Mouse (Mus musculus) embryonic facial prominence, embryonic 12.5 days (tissue): ENCODE measurements around the gene Ppard. TPM values are rescaled to one million over a fixed set of nuclear protein-coding genes. Genes with fewer than 3 reads are reported as not detected.

Source experiments
- ATAC-seq: fragments of 200-750 bp; cut with Nextera tagmentation; 2 replicates; pipeline ENCODE4 v1.8.0; 2017; ENCODE audit not compliant: insufficient number of reproducible peaks, insufficient read depth, low FRiP score, low TSS enrichment
- H3K27ac ChIP-seq: fragments of 300-500 bp; sonication (generic); 2 replicates; pipeline ENCODE4 v1.5.1; 2016; ENCODE audit warnings: mild to moderate bottlenecking
- H3K27me3 ChIP-seq: fragments of 300-500 bp; sonication (generic); 2 replicates; pipeline ENCODE4 v1.6.1; 2016; ENCODE audit warnings: mild to moderate bottlenecking, moderate library complexity
- H3K36me3 ChIP-seq: fragments of 300-500 bp; sonication (generic); 2 replicates; pipeline ENCODE4 v1.6.1; 2016; ENCODE audit warnings: mild to moderate bottlenecking
- H3K4me1 ChIP-seq: fragments of 300-500 bp; sonication (generic); 2 replicates; pipeline ENCODE4 v1.6.1; 2016
- H3K4me2 ChIP-seq: fragments of 300-500 bp; sonication (generic); replicated peaks from 2 replicates; pipeline ENCODE4 v1.6.1; 2016; ENCODE audit warnings: mild to moderate bottlenecking, moderate library complexity
- H3K4me3 ChIP-seq: fragments of 300-500 bp; sonication (generic); 2 replicates; pipeline ENCODE4 v1.5.1; 2016; ENCODE audit warnings: mild to moderate bottlenecking
- H3K9ac ChIP-seq: fragments of 300-500 bp; sonication (generic); 2 replicates; pipeline ENCODE4 v1.6.1; 2016; ENCODE audit warnings: mild to moderate bottlenecking, moderate library complexity
- H3K9me3 ChIP-seq: fragments of 300-500 bp; sonication (generic); 2 replicates; pipeline ENCODE4 v1.6.1; 2016; ENCODE audit warnings: mild to moderate bottlenecking, moderate library complexity
- WGBS: fragments of 180-500 bp; shearing (Covaris S2); methylation state at CpG from one replicate; pipeline ENCODE4 v1.1.7; 2016; 5-methylcytosine and 5-hydroxymethylcytosine counted together
- polyA plus RNA-seq: library from polyadenylated mRNA; unstranded; fragments of >200 nt; fragmentation: Nextera tagmentation; extraction: Ambion mirVana; gene quantifications from 2 replicates; pipeline ENCODE4 v1.2.1, GENCODE M21; 2016

The Ppard gene
- polyA plus RNA-seq, 1 experiment from 2014 or later = 2.5 TPM

GRCm38 (mm10) chr17:28226014-28226413 lies 6.5 kb upstream of the Ppard start:
- peak overlapping the region; percentile 63 for H3K4me2 ChIP-seq
- H3K4me3 ChIP-seq = peak overlapping the region; percentile 29
- peak; percentile 13; the same call in 1 of the 2 replicates for ATAC-seq
- H3K4me1 ChIP-seq = peaks cover 20% of the 10 kb centered on the region
- no peaks in the 10 kb centered on the region for H3K27me3 ChIP-seq
- WGBS = under 1% methylated on average over 21 of the region's 21 CpGs
- no peak overlapping the region; the same call in 1 of the 2 replicates for H3K9ac ChIP-seq
- H3K9me3 ChIP-seq = no peaks in the 10 kb centered on the region
- 0 out of 2 replicates have a peak overlapping the region, but pooled peaks have one; percentile 32 for H3K27ac ChIP-seq
- H3K36me3 ChIP-seq = no peaks in the 10 kb centered on the region

- no peak for ATAC-seq
- 80% methylated on average over 6 of the region's 6 CpGs for WGBS
- Histone ChIP-seq H3K9me3 (no peaks in the 10 kb centered on the region), H3K27ac (no peak overlapping the region), H3K4me1 (peaks cover 18% of the 10 kb centered on the region), H3K36me3 (no peaks in the 10 kb centered on the region), H3K4me2 (no peak overlapping the region), H3K27me3 (no peaks in the 10 kb centered on the region), H3K9ac (no peak overlapping the region), H3K4me3 (no peak overlapping the region)
Measured at GRCm38 (mm10) chr17:28230486-28230885, 2.0 kb upstream of the Ppard start.

- Histone ChIP-seq H3K4me3 (no peak overlapping the region), H3K9ac (no peak overlapping the region), H3K27me3 (no peaks in the 10 kb centered on the region), H3K27ac (no peak overlapping the region), H3K9me3 (no peaks in the 10 kb centered on the region), H3K4me2 (no peak overlapping the region), H3K4me1 (peaks cover 11% of the 10 kb centered on the region; the same call in 1 of the 2 replicates), H3K36me3 (no peaks in the 10 kb centered on the region)
- WGBS = 78% methylated on average over 18 of the region's 18 CpGs
- ATAC-seq = no peak
Measured at GRCm38 (mm10) chr17:28231026-28231736, 1.3 kb upstream of the Ppard start.

GRCm38 (mm10) chr17:28233091-28233731 lies 711 bp downstream of the Ppard start:
- 6% methylated on average over 17 of the region's 17 CpGs for WGBS
- Histone ChIP-seq H3K9ac (peak overlapping the region; percentile 88), H3K4me2 (peak overlapping the region; percentile 63), H3K4me3 (peak overlapping the region; percentile 77), H3K4me1 (peaks cover 10% of the 10 kb centered on the region; the same call in 1 of the 2 replicates), H3K36me3 (peaks cover 5% of the 10 kb centered on the region; the same call in 1 of the 2 replicates), H3K27me3 (no peaks in the 10 kb centered on the region), H3K27ac (peak overlapping the region; percentile 88), H3K9me3 (no peaks in the 10 kb centered on the region)
- no peak for ATAC-seq

- Histone ChIP-seq H3K4me1 (peaks cover 10% of the 10 kb centered on the region; the same call in 1 of the 2 replicates), H3K4me3 (no peak overlapping the region), H3K27me3 (no peaks in the 10 kb centered on the region), H3K27ac (no peak overlapping the region), H3K9me3 (no peaks in the 10 kb centered on the region), H3K36me3 (peaks cover 13% of the 10 kb centered on the region; the same call in 1 of the 2 replicates), H3K9ac (no peak overlapping the region), H3K4me2 (peak overlapping the region; percentile 63; the same call in 1 of the 2 replicates)
- 77% methylated on average over 5 of the region's 5 CpGs for WGBS
- ATAC-seq = no peak
Measured at GRCm38 (mm10) chr17:28234641-28235040, 2.1 kb downstream of the Ppard start.

- Histone ChIP-seq H3K27me3 (no peaks in the 10 kb centered on the region), H3K36me3 (peaks cover 24% of the 10 kb centered on the region), H3K4me2 (no peak overlapping the region), H3K27ac (no peak overlapping the region), H3K9me3 (no peaks in the 10 kb centered on the region), H3K4me1 (peaks cover 10% of the 10 kb centered on the region; the same call in 1 of the 2 replicates), H3K9ac (no peak overlapping the region), H3K4me3 (no peak overlapping the region)
- WGBS = 82% methylated on average over 7 of the region's 7 CpGs
- no peak for ATAC-seq
Measured at GRCm38 (mm10) chr17:28235982-28236635, 3.6 kb downstream of the Ppard start.

DNA sequence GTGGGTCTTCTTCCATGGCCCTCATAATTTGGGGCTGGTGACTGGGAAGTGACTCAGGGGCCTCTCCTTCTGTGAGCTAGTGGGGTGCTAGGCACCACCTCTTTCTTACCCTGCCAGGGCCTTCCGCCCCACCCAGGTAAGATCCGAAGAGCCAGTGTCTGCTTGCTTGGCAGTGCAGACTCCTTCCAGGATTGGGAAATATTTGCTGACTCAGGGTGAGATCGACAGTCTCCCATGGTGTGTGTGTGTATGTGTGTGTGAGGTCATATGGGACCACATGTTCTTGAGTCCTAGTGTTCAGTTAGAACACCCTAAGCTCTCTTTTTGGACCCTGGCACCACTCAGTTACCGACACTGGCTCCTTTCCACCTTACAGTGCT lies 4.1 kb downstream of the Ppard start:
- no peak for ATAC-seq
- 90% methylated on average over 4 of the region's 4 CpGs for WGBS
- H3K36me3 ChIP-seq = peaks cover 29% of the 10 kb centered on the region
- no peaks in the 10 kb centered on the region for H3K27me3 ChIP-seq
- H3K4me2 ChIP-seq = no peak overlapping the region
- peaks cover 10% of the 10 kb centered on the region; the same call in 1 of the 2 replicates for H3K4me1 ChIP-seq
- no peaks in the 10 kb centered on the region for H3K9me3 ChIP-seq
- no peak overlapping the region for H3K9ac ChIP-seq
- H3K27ac ChIP-seq = no peak overlapping the region
- no peak overlapping the region for H3K4me3 ChIP-seq

DNA sequence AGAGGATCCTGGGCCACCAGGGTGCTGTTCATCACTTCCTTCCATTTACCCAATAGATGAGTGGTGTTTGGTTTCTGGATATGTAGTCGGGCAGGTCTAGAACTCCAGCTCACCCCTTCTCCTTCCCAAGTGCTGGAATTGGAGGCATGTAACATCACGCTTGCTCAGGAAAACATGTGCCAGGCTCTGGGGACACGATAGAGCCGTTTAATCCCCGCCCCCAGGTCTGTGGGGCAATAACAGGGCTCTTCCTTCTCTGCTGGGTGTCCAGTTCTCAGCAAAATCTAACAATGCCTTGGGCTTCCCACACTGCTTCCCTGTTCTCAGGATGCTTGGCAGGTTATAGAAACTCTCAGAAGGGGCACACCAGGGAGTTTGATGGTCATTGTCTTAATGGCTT lies 4.9 kb downstream of the Ppard start:
- H3K27me3 ChIP-seq = no peaks in the 10 kb centered on the region

GRCm38 (mm10) chr17:28237874-28238273 lies 5.4 kb downstream of the Ppard start:
- Histone ChIP-seq H3K27ac (no peak overlapping the region), H3K27me3 (no peaks in the 10 kb centered on the region), H3K4me2 (no peak overlapping the region), H3K9me3 (no peaks in the 10 kb centered on the region), H3K9ac (no peak overlapping the region), H3K4me3 (no peak overlapping the region), H3K36me3 (peaks cover 31% of the 10 kb centered on the region), H3K4me1 (peaks cover 10% of the 10 kb centered on the region; the same call in 1 of the 2 replicates)
- ATAC-seq = no peak
- WGBS = 84% methylated on average over 6 of the region's 6 CpGs

More for the DNA sequence above, 4.9 kb downstream of the Ppard start:
- Histone ChIP-seq H3K36me3 (peaks cover 31% of the 10 kb centered on the region), H3K4me2 (no peak overlapping the region), H3K9ac (no peak overlapping the region), H3K4me3 (no peak overlapping the region), H3K9me3 (no peaks in the 10 kb centered on the region), H3K27ac (no peak overlapping the region), H3K4me1 (peaks cover 10% of the 10 kb centered on the region; the same call in 1 of the 2 replicates)
- WGBS = 68% methylated on average over 5 of the region's 5 CpGs
- ATAC-seq = no peak

DNA sequence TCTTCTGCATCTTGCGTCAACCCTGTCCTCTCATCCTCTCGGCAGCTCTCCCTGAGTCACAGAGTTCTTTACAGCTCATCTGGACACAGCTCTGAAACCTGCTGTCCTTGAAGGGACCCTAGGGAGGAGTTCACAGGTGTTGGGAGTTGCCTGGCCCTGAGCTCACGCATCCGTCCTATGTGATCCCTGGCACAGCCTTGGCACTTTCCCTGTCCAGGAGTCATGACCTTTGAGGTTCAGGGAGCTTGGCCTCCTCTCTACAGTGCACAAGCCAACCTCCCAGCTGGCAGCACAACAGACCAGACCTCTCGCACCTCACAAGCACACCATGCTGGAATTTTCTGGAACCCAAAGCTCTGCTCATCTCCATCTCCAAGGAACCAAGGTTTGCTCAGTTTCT lies 8.3 kb downstream of the Ppard start:
- no peak overlapping the region for H3K27ac ChIP-seq
- H3K4me1 ChIP-seq = peaks cover 17% of the 10 kb centered on the region
- H3K27me3 ChIP-seq = no peaks in the 10 kb centered on the region
- no peak overlapping the region for H3K9ac ChIP-seq
- no peak overlapping the region for H3K4me2 ChIP-seq
- 94% methylated on average over 5 of the region's 5 CpGs for WGBS
- H3K36me3 ChIP-seq = peaks cover 31% of the 10 kb centered on the region
- no peak overlapping the region for H3K4me3 ChIP-seq
- H3K9me3 ChIP-seq = no peaks in the 10 kb centered on the region
- ATAC-seq = no peak

GRCm38 (mm10) chr17:28242296-28242695 lies 9.8 kb downstream of the Ppard start:
- no peaks in the 10 kb centered on the region for H3K9me3 ChIP-seq
- no peaks in the 10 kb centered on the region for H3K27me3 ChIP-seq
- H3K4me1 ChIP-seq = peaks cover 29% of the 10 kb centered on the region
- no peak for ATAC-seq
- no peak overlapping the region for H3K9ac ChIP-seq
- 79% methylated on average over 6 of the region's 6 CpGs for WGBS
- no peak overlapping the region for H3K4me2 ChIP-seq
- no peak overlapping the region for H3K27ac ChIP-seq
- peaks cover 26% of the 10 kb centered on the region for H3K36me3 ChIP-seq
- no peak overlapping the region for H3K4me3 ChIP-seq
